ENCODE assay signal across 16 mouse cellular contexts in the genomic region with DNA sequence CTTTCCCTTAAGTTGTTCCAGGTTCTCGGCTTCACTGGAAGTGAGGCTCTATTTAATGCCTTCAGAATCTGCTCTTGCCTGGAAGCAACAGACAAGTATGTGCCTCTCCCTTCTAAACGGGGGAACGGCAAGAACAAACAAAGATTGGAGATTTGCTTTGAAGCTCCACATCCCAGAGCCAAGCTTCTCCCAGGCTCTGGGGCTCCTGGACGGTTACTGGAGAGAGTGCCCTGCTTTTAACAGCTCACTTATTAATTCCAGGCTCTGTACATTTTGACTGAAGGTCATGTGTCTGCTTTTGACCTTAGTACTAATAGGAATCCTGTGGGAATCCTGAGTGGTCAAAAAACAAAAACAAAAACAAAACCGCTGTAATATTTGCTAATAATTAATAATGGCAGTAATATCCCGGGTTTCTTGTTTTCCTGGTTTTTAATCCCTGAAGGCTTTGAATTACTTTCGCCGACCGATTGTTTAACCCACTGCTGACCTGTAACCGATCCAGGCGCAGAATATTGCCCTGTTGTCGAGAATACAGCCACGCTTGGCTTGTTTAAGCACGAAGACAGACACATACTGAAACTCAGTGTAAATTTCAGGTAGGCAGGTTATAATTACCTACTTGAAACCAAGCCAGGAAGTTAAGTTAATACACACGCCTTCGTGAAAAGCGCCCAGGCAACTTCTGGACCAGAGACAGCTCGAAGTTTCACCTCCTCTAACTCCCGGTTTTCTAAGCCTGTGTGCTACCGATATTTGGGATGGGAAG. TPM values are rescaled to one million over a fixed set of nuclear protein-coding genes. Genes with fewer than 3 reads are reported as not detected.
DNase-seq lines count a peak whose midpoint lies in the region; ATAC-seq and TF ChIP-seq lines count a peak whose summit lies in the region.
"Had no signal": no experiment of that assay in that cellular context is flagged by ENCODE, and none has a peak within 500 bp of the region (broad histone marks: within the 10 kb centered on the region; RNA-seq: fewer than 3 reads in every experiment).

No protein-coding gene starts in this region.

- peak; percentile 88 for DNase-seq in liver, adult 2 months (ENCODE audit: extremely low read depth, low read depth, low spot score)
- DNase-seq in liver: no peak
- DNase-seq in kidney, postnatal 4 days: peak; percentile 27 to 45
- DNase-seq in spleen, postnatal 10 days (ENCODE audit: low spot score in 2 of 2): no peak
- DNase-seq in adrenal gland, adult 18-20 months (ENCODE audit: low spot score in 2 of 2): no peak
- no peak for DNase-seq in midbrain, embryonic 14.5 days
- DNase-seq: adrenal gland, postnatal 14 days; B cell, adult 2 months; cerebellum, adult 9-10 months; right cerebral cortex, adult 18-20 months; thymus, adult 18-20 months had no signal

- TF ChIP-seq CTCF in liver, adult 2 months (IDR thresholded peaks at IDR 0.05; ENCODE audit: low read depth, low read length): no peak
- no peak for TF ChIP-seq CTCF in intestine, postnatal 0 days (IDR thresholded peaks at IDR 0.05; ENCODE audit: low read depth)

- peak overlapping the region; percentile 48 for H3K4me2 ChIP-seq in intestine, postnatal 0 days (replicated peaks; ENCODE audit: low read depth)
- H3K4me2 ChIP-seq in stomach, embryonic 16.5 days (ENCODE audit: low read depth, low read length): peak overlapping the region; percentile 9; the same call in 1 of the 2 replicates
- no peak overlapping the region for H3K4me2 ChIP-seq in midbrain, embryonic 14.5 days (ENCODE audit: low read length)
- H3K4me2 ChIP-seq: neural tube, embryonic 12.5 days had no signal

- no peaks in the 10 kb centered on the region for H3K27me3 ChIP-seq in liver, adult 2 months (ENCODE audit: control insufficient read depth, insufficient read depth, low read length)
- H3K27me3 ChIP-seq in intestine, postnatal 0 days (replicated peaks; ENCODE audit: control insufficient read depth, insufficient read depth, low read length): no peaks in the 10 kb centered on the region
- no peaks in the 10 kb centered on the region for H3K27me3 ChIP-seq in stomach, embryonic 16.5 days (ENCODE audit: control insufficient read depth, insufficient read depth, low read length)
- no peaks in the 10 kb centered on the region for H3K27me3 ChIP-seq in midbrain, embryonic 14.5 days (ENCODE audit: control insufficient read depth, insufficient read depth, low read length)
- H3K27me3 ChIP-seq: neural tube, embryonic 12.5 days had no signal

- H3K4me1 ChIP-seq in liver, adult 2 months (ENCODE audit: control insufficient read depth, insufficient read depth, low read length): peaks cover 7% of the 10 kb centered on the region; the same call in 1 of the 2 replicates
- peaks cover 9% of the 10 kb centered on the region for H3K4me1 ChIP-seq in intestine, postnatal 0 days (replicated peaks; ENCODE audit: control insufficient read depth, insufficient read depth, low read length)
- H3K4me1 ChIP-seq in stomach, embryonic 16.5 days (ENCODE audit: control insufficient read depth, insufficient read depth, low read length): peaks cover 20% of the 10 kb centered on the region
- peaks cover 6% of the 10 kb centered on the region for H3K4me1 ChIP-seq in midbrain, embryonic 14.5 days (ENCODE audit: control insufficient read depth, insufficient read depth, low read length)

- H3K36me3 ChIP-seq in liver, adult 2 months (ENCODE audit: control insufficient read depth, insufficient read depth, low read length): no peaks in the 10 kb centered on the region
- H3K36me3 ChIP-seq in intestine, postnatal 0 days (ENCODE audit: control insufficient read depth, insufficient read depth): no peaks in the 10 kb centered on the region
- no peaks in the 10 kb centered on the region for H3K36me3 ChIP-seq in stomach, embryonic 16.5 days (ENCODE audit: control insufficient read depth, insufficient read depth, low read length)
- H3K36me3 ChIP-seq in midbrain, embryonic 14.5 days (ENCODE audit: control insufficient read depth, insufficient read depth, low read length): no peaks in the 10 kb centered on the region
- H3K36me3 ChIP-seq: midbrain, embryonic 10.5 days; neural tube, embryonic 12.5 days had no signal

- H3K79me2 ChIP-seq in liver, adult 2 months (ENCODE audit: control insufficient read depth, insufficient read depth, low read length): no peaks in the 10 kb centered on the region

- H3K9me3 ChIP-seq in intestine, postnatal 0 days (ENCODE audit: control insufficient read depth): no peaks in the 10 kb centered on the region
- no peaks in the 10 kb centered on the region for H3K9me3 ChIP-seq in stomach, embryonic 16.5 days (replicated peaks; ENCODE audit: control insufficient read depth, low read length)
- no peaks in the 10 kb centered on the region for H3K9me3 ChIP-seq in midbrain, embryonic 14.5 days (ENCODE audit: control insufficient read depth, low read length)
- H3K9me3 ChIP-seq: midbrain, embryonic 10.5 days; neural tube, embryonic 12.5 days had no signal

- ATAC-seq in intestine, postnatal 0 days: no peak
- no peak for ATAC-seq in stomach, embryonic 16.5 days (ENCODE audit: insufficient read depth, low FRiP score)
- ATAC-seq in midbrain, embryonic 14.5 days (ENCODE audit: low FRiP score, low TSS enrichment): no peak

- TF ChIP-seq POLR2A in liver, adult 2 months (IDR thresholded peaks at IDR 0.05; ENCODE audit: extremely low read depth, insufficient read depth, low read length): no peak

- H3K27ac ChIP-seq in liver, adult 2 months (replicated peaks; ENCODE audit: insufficient read depth, low read depth, low read length): peak overlapping the region; percentile 96
- no peak overlapping the region for H3K27ac ChIP-seq in intestine, postnatal 0 days (ENCODE audit: low read depth, low read length)
- peak overlapping the region; percentile 60 for H3K27ac ChIP-seq in stomach, embryonic 16.5 days (ENCODE audit: low read length)
- no peak overlapping the region for H3K27ac ChIP-seq in midbrain, embryonic 14.5 days (replicated peaks; ENCODE audit: low read depth, low read length)
- H3K27ac ChIP-seq: midbrain, embryonic 10.5 days; neural tube, embryonic 12.5 days had no signal

- WGBS in liver, adult 2 months: 15% methylated on average over 20 of the region's 20 CpGs
- 33% methylated on average over 20 of the region's 20 CpGs for WGBS in intestine, postnatal 0 days
- WGBS in stomach, embryonic 16.5 days: 46% methylated on average over 20 of the region's 20 CpGs
- 71% methylated on average over 20 of the region's 20 CpGs for WGBS in midbrain, embryonic 14.5 days

- peak overlapping the region; percentile 66 for H3K9ac ChIP-seq in liver, adult 2 months (ENCODE audit: low read depth, low read length)
- no peak overlapping the region; the same call in 1 of the 2 replicates for H3K9ac ChIP-seq in intestine, postnatal 0 days (ENCODE audit: low read depth, low read length)
- peak overlapping the region; percentile 16 for H3K9ac ChIP-seq in stomach, embryonic 16.5 days (ENCODE audit: low read length)
- no peak overlapping the region for H3K9ac ChIP-seq in midbrain, embryonic 14.5 days (replicated peaks; ENCODE audit: low read length)
- H3K9ac ChIP-seq: neural tube, embryonic 12.5 days had no signal

- H3K4me3 ChIP-seq in liver, adult 2 months (ENCODE audit: insufficient read depth, low read depth, low read length): no peak overlapping the region
- no peak overlapping the region for H3K4me3 ChIP-seq in intestine, postnatal 0 days (ENCODE audit: low read depth, low read length)
- no peak overlapping the region for H3K4me3 ChIP-seq in stomach, embryonic 16.5 days (replicated peaks; ENCODE audit: low read length)
- H3K4me3 ChIP-seq in midbrain, embryonic 14.5 days (replicated peaks; ENCODE audit: low read depth, low read length): no peak overlapping the region
- H3K4me3 ChIP-seq: midbrain, embryonic 10.5 days; neural tube, embryonic 12.5 days had no signal

RNA-seq across cellular contexts. Expression of gene Gm42791, which starts 7.3 kb away (rescaled TPM):
- not detected in 2 replicates for total RNA-seq in liver, adult 2 months (2014; rRNA removed)
- polyA plus RNA-seq in liver, adult 2 months (2012; rRNA removed): not detected in 2 replicates
- not detected in 2 replicates for polyA plus RNA-seq in intestine, postnatal 0 days (2015; fragmentation: Nextera tagmentation; extraction: Ambion mirVana)
- polyA plus RNA-seq in stomach, embryonic 16.5 days (2015; fragmentation: Nextera tagmentation; extraction: Ambion mirVana): 1.6 and 2.2 TPM in 2 replicates
- 1 to 10 TPM; 3.4 to 8.0 TPM for total RNA-seq in adrenal gland, adult 18-20 months (2021)
- not detected in 2 replicates for polyA plus RNA-seq in midbrain, embryonic 14.5 days (2014; fragmentation: Nextera tagmentation; extraction: Ambion mirVana)
- polyA plus RNA-seq: heart, embryonic 14.5 days had no signal

Comparison
In these comparisons a context has a peak if more than half of its experiments do, and no peak if none do; other contexts are left out.
1. DNase-seq: peak in liver, adult 2 months (single experiment) and kidney, postnatal 4 days (2 of 2); none in liver (single experiment), spleen, postnatal 10 days (0 of 2), adrenal gland, adult 18-20 months (0 of 2) and midbrain, embryonic 14.5 days (single experiment).
2. H3K27ac ChIP-seq: peak in liver, adult 2 months (single experiment) and stomach, embryonic 16.5 days (single experiment); none in intestine, postnatal 0 days (single experiment) and midbrain, embryonic 14.5 days (single experiment).
3. H3K9ac ChIP-seq: peak in liver, adult 2 months (single experiment) and stomach, embryonic 16.5 days (single experiment); none in intestine, postnatal 0 days (single experiment) and midbrain, embryonic 14.5 days (single experiment).